Mouse (Mus musculus) erythroid progenitor cell, adult 5-6 weeks (primary cell): Measurements from ENCODE around the gene Setd1a. TPM values are rescaled to one million over a fixed set of nuclear protein-coding genes. Genes with fewer than 3 reads are reported as not detected.

Experiments
- ATAC-seq: replicated peaks from 2 replicates; pipeline ENCODE4 v1.8.0; 2016; ENCODE audit warnings: moderate number of reproducible peaks, mild to moderate bottlenecking, moderate TSS enrichment, inconsistent platforms; ENCODE audit not compliant: poor library complexity, low FRiP score, severe bottlenecking
- total RNA-seq, 2 experiments: library from RNA; stranded (forward) in 1 of 2; stranded (reverse) in 1 of 2; fragments of 150-400 nt in 1 of 2; fragments of 186-747, 209-891 nt in 1 of 2; gene quantifications; 2 replicates each; pipeline versions ENCODE4 v1.2.3 to v1.2.4; 2015 to 2017; ENCODE audit warnings: low replicate concordance in 2 of 2

Setd1a gene
- total RNA-seq, 2 experiments from 2014 or later, result 14.8 to 38.1 TPM

DNA sequence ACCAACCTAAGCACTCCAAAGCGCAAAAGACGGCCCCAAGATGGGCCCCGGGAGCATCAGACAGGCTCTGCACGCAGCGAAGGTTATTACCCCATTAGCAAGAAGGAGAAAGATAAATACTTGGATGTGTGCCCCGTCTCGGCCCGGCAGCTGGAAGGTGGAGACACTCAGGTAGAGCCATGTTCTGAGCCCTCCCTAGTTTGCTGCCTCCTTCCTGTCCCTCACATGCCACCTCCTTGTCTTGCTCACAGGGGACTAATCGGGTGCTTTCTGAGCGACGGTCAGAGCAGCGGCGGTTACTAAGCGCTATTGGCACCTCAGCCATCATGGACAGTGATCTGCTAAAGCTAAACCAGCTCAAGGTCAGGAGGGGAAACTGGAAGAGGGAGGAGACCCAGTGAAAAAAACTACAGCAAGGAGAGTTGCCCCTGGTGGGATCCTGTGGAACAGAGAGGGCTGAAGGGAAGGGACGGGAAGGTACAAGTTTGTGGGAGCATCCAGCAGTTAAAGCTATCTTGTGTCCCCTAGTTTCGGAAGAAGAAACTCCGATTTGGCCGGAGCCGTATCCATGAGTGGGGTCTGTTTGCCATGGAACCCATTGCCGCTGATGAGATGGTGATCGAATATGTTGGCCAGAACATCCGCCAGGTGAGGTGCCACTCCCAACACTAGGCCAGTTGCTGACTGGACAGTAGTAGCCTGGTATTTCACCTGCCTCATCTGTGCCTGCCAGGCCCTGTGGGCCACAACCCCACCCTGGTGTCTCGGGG, 20.8 kb downstream of the Setd1a start:
- ATAC-seq, result no peak

DNA sequence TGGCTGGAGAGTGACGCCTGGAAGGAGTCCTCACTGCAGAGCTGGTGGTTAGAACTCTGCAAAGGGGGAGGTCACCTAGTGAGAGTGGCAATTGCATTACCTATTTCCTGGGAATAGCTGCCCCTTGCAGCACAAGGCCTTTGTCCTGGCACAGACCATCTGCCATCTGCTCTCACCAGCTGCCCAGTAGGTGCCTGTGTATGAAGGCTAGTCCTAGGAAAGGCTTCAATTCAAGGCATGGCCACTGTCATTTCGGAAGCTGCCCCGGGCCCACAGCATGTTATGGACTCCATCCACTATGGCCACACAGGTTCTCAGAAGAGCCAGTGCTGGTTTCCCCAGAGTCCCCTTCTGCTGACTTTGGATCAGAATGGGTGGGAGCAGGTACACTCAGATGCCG, 22.1 kb downstream of the Setd1a start:
- no peak for ATAC-seq

DNA sequence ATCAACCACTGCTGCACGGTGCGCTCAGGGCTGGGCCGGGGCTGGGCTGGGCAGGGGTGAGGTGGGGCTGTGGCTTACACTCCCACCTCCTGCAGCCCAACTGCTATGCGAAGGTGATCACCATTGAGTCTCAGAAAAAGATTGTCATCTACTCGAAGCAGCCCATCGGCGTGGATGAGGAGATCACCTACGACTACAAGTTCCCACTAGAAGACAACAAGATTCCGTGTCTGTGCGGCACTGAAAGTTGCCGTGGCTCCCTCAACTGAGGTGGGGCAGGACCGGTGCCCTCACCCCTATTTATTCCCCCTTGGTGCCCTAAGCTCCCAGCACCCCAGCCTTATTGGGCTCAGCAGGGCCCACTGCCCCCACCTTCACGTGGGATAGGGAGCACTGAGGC, 22.7 kb downstream of the Setd1a start:
- ATAC-seq, result no peak

DNA sequence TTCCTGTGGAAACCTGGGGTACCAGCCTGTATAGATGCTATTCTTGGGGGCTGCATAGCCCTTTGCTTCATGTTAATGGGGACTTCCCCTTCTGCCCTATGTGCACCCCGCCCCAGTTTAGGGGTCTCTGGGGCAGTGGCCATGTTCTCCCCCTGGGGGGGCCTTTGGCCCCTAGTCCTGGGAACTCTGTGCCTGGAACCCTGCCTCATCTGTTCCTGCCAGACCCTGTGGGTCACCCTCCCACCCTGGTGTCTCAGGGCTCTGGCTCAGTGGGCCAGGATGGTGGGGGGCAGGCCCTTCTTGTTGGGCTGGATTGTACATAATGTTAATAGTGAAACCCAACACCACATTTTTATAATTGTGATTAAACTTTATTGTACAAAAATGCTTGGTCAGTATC, 23.3 kb downstream of the Setd1a start:
- ATAC-seq, result no peak

DNA sequence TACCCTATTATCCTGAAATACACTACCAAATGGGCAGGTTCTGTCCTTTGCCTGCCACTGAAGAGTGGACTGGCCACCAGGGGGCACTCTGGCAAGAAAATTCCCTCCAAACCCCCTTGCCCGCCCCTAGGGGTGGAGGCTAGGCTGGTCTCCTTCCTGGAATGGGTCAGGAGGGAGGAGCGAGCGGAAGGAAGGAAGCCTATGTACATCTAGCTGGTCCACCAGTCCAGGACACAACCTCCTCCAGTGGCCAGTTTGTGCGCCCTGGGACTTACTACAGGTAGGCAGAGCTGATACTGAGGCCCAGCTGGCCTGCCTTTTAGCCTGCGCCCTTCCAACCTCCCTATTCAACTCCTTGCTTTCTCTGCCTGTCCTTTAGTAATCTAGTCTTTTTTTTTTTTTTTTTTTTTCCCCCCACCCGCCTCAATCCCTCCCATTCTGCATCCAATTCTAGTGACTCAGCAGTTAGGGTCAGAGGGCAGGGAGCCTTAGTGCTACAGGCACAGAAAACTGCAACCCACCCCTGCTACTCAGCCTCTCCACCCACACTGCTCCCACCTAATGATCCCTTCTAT, 24.1 kb downstream of the Setd1a start, which contains the start of gene Hsd3b7:
TSS of gene Hsd3b7 (plus strand) at position 170 of the 575 bp plus-strand sequence.
- peak; percentile 58 for ATAC-seq

DNA sequence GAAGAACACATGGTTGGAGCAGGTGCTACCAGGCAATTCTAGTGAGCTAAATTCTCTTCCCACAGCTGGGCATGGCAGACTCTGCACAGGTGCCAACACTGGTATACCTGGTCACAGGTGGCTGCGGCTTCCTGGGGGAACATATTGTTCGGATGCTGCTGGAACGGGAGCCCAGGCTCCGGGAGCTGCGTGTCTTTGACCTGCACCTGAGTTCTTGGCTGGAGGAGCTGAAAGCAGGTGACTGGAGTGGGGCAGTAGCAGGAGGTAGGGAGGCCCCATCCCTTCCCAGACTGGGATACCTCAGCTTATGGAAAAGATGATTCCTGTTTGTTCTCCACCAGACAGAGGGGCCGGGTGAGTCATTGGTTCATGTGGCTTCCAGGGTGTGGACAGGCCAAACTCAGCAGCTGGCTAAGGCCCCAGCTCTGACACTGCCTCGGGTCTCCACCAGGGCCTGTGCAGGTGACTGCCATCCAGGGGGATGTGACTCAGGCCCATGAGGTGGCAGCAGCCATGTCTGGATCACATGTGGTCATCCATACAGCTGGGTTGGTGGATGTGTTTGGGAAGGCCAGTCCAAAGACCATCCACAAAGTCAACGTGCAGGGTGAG, 24.6 kb downstream of the Setd1a start:
- ATAC-seq, result no peak

DNA sequence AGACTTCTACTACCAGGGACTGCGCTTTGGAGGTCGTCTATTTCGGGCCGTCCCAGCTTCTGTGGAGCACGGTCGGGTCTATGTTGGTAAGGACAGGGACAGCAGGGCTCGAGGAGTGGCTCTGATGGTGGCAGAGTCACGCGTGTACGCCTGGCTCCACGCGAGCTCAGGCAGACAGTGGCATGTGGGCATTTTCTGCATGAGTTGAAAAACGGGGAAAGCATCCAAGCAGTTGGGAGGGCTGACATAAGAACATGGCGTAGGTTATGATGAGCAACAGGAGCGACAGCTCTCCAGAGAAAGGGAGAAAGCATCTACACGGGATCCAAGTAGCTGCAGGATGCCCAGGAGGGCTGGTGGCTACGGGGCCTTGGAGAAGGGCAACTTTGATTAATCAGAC, 25.8 kb downstream of the Setd1a start:
- ATAC-seq, result no peak

DNA sequence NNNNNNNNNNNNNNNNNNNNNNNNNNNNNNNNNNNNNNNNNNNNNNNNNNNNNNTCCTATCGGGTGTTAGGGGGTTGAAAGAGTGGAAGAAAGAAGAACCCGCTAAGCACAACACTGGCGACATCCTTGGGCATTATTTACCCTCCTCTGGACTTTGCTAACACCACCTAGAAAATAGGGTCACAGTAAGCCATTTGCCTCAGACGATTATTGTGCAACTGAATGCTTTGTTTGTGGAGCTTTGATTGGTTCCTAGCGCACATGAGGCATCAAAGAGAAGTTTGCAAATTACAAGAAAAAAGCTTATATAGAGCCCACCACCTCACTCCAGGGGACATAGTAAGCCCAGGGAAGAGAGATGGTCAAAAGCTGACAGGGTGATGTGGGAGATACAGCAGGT, 32.4 kb downstream of the Setd1a start:
- ATAC-seq, result no peak

DNA sequence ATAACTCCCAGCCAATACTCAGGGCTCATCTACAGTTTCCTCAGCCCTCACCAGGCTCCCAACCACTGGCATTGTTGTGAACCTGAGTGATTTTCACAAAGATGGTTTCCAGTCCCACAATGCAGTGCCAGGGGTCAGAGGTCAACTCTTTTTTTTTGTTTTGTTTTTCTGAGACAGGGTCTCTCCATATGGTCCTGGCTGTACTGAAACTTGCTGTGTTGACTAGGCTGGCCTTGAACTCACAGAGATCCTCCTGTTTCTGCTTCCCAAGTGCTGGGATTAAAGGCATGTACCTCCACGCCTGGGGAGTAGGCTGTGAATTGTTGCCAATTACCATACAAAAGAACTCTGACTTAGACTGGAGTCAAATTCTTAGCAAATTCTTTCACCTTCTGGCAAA, 33.4 kb downstream of the Setd1a start:
- ATAC-seq, result no peak

DNA sequence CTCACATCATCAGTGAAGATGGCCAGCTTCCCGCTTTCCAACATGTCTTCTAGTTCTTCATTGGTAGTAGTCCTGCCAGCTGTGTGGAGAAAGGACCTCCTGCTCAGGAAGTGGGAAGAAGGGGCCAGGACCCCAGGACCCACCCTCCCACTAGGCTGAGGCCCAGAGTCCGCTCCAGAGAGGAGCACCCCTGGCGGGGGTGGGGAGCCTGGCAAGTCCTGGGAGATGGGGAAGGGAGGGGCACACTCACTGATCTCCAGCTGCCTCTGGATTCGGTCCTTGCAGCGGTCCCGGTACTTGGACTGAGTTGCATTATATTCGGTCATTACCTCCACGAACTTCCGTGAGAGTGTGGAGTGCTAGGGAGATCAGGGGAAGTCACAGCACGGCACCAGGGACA, 34.2 kb downstream of the Setd1a start:
- ATAC-seq, result no peak

DNA sequence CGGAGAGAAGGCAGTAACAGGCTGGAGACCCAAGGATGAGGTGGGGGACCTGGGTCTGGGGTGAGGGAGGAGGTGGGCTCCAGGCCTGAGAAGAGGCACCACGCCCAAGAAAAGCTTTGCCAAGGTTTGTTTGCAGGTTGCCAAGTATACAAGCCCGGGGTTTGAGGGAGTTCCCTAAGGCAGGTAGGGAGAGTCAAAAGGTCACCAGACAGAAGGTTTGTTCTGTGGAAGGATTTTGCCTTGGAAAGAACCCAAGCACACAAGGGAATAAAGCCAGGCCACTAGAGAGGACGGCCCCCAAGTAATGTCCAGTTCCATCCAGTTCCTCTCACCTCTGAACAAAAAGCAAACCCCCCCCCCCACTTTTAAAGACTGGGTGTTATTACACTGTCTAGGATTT, 34.8 kb downstream of the Setd1a start:
- ATAC-seq, result no peak

DNA sequence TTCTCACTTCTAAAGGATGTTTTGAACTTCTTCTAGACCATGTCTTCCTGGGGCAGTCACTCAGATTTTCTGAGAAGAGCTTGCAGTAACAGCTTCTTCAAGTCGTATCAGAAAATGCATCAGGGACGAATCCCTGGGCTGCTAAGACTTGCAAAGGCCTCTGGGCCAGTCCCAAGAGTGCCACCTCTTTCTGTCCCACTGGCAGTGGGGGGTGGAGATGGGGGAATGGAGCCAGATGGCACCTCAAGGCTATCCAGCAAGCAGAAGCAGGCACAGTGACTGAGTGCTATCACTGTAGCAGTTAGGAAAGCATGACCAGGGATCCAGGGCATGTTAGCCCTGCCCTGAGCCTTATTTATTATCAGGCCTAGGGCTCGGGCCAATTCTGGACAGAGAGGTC, 35.8 kb downstream of the Setd1a start:
- no peak for ATAC-seq

DNA sequence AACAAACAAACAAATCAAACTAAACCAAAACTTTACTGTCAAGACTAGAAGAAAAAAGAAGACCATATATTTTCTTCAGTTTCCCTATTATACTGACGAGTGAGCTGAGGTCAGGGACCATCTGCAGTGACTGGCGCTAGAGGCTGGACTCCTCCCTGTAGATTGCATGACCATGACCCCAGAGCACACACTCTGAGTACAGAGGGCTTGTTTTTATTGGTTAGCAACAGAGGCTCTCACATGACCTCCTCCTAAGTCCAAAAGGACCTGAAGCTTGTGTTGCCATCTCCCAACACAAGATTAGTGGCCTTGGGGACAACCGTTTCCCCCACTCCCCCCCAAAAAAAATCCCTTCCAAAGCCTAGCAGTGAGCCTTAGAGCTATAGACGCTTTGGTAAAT, 37.4 kb downstream of the Setd1a start:
- no peak for ATAC-seq

DNA sequence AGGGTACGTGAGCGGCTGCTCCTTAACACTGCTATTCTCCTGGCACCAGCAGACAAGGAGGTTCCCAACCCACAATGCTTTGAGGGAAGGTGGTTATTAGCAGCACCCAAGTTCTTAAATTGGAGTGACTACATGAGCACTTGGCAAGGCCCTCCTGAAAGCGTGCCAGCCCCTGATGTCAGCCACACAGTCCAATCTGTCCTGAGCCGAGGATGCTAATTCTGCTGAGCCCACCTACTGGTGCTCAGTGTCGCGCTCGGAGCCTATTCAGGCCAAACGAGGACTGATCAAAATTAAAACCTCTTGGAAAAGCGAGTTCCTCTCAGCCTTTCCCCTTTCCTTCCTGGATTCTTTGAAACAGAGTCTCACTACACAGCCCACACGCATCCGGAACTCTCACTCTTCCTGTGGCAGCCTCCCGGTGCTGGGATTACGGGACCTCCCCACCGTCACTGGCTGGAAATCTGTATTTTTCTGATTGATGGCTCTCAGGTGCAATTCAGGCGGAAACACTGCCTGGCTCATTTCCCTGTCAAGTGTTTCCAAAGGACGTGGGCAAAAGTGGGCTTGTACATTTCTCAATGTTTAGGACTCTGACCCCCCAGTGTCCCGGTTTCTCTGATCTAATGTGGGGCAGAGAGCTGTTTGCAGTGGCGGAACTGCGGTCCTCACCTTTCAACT, 37.9 kb downstream of the Setd1a start:
- no peak for ATAC-seq

DNA sequence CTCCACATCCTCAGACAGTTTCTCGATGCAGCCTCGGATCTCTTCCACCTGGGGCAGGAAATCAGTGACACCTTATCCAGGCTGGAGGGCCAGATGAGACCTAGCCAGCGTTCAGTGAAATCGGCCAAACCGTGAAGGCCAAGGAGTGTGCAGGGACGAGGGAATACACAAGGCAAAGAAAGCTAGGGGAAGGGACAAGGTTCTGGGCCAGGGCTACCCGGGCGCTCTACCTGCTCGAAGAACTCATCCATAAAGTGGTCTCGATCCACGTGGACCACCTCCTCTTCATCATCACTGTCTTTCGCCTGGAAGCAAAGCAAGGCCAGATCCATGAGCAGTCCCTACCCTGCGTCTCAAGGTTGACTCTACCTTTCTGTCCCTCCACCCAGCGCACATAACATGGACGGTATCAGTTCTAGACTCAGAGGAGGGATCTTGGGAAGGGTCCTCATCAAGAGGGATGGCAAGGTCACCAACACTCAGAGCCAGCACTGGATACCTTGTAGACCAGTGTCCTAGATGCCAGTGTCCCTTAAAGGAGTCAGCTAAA, 38.7 kb downstream of the Setd1a start:
- no peak for ATAC-seq

DNA sequence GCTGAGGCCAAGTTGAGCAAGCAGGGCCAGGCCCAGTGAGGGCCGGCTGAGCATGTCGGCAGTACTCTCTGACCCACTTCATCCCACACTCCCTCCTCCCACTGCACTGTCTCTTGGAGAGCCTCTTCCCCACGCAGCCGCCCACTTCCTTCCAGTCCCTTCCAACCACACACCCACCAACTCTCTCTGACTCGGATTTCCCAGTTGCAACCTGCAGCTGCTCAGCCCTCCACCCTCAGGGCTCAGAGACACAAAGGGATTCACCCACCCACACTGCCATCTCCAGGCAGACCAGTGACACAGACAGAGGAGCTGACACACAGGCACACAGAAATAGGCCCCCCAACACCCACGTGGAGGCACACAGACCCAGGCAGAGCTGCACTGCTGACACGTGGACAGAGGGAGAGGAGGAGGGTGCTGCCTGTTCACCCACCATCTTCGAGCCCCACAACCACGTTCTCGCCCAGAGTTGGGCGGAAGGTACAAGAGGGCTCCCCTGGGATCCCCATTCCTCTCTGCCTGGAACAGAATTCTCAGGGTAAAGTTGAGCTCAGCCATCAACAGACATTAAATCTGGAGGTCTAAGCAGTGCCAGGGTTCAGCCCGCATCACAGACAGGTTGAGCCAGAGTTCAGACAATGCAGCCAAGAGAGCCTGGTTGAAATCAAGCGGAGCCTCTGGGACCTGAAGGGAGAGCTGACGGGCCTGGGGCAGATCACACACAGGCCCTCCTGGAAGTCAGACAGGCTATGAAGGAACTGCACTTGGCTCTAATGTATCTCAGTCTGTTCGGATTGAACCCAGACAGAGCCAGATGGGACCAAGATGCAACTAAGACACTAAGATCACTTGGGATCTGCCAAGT, 39.7 kb downstream of the Setd1a start:
- ATAC-seq, result no peak

DNA sequence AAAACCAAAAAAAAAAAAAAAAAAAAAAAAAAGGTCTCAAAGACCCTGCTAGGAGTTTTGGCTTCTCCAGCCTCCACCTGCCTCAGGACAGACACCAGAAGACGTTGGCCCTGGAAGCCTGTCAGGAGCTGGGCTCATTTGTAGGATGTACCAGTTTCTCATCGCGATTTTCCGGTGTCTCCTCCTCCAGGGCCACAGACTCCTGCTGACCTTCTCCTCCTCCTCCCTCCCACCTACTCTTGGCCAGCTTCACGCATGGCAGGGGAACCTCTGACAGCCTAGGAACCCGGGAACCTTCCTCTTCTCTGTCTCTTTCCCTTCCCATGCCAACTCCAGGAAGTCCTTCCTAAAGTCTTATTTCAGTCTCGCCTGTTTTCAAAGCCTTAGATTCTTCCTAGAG, 40.6 kb downstream of the Setd1a start:
- ATAC-seq, result no peak

DNA sequence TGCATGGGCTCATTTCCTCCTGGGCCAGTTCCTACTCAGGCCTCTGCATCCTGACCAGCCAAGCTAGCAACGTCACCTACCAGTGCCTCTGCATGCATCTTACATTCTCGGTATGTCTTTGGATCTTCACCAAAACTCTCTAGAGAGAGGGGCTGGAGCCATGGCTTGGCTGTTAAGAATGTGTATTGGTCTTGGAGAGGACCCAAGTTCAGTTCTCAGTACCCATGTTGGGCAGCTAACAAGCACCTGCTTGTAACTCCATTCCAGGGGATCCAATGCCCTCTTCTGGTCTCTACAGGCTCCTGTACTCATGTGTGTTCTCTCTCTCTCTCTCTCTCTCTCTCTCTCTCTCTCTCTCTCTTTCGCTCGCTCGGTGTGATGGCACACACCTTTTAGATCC, 41.3 kb downstream of the Setd1a start:
- ATAC-seq, result no peak

DNA sequence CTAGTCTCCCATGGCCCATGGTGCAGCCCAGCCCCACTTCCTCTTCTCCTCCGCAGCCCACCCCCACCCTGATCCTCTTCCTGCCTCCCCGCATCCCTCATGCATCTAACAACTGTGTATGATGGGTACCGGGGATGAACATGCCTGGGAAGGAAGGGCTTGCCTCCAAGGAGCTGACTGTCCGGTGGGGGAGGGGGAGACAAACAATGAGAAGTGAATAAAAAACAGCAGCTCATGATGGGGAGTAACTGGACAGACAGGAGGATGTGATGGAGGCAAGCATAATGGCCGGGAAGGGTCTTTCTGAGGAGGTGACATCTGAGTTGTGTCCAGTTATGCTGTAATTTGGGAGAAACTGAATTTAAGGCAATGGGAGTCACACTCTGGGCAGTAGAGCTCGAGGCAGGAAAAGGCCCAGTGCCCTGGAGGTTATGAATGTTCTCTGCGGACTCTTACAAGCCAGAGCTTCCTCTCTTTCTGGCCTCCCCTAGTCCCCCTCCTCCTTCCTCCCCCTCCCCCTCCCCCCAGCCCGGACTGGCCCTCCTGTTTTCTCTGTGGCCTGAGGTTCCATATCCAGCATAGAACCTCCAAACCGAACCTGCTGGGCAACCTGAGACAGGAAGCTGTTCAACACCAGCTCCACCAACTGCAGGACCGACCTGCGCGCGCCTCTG, 44.5 kb downstream of the Setd1a start:
- ATAC-seq, result no peak
